Mouse (Mus musculus) megakaryocyte, embryonic 14.5 days (primary cell): ENCODE measurements around the gene Cldn10.

Experiments used
- FLI1 ChIP-seq: IDR thresholded peaks from 2 replicates; pipeline ENCODE4 v1.6.1; 2012; ENCODE audit warnings: low read length, inconsistent platforms, mixed read lengths
- GATA1 ChIP-seq: IDR thresholded peaks from 3 replicates; pipeline ENCODE4 v1.6.1; 2012; ENCODE audit warnings: mixed read lengths, low read length, inconsistent platforms, borderline replicate concordance

DNA sequence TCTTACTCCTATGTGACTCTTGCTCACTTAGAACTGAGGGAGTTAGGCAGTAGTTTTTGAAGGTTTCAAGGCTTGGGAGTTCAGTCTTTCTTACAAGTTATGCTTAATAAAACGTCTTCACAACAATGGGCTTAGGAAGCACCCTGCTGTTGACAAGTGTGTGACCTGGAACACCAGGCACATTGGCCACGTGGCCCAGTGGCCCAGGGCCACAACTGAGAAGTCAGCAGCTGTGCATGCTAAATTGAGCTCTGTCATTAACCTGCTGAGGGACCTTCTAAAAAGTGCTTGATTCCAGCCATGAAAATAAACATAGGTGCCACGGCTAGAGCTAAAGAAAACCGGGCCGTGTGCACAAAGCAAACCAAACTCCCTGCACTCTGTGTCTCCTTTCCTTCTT lies 51.7 kb downstream of the Cldn10 start:
- TF ChIP-seq GATA1 (no peak), FLI1 (no peak)
